Mouse (Mus musculus): ENCODE results near the gene Gm16485. TPM values are rescaled to one million over a fixed set of nuclear protein-coding genes. Genes with fewer than 3 reads are reported as not detected.

Gm16485 gene
- polyA plus RNA-seq, 1 experiment = 0.30 TPM

DNA sequence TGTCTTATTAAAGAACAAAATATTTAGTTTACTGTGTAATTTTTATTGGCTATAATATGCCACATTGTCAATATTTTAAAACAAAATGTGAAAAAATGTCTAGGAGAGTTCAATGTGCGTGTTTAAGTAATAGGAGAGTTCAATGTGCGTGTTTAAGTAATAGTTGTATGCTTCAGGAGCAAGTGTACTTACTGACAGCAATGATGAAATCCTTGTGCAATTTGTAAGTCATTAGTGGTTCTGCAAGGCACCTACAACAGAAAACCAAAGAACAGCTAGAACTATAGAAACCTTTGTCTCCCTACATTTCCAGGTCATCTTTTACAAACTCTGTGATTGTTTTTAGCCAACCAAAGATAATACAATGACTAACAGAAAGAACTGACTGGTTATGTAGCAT, 43.5 kb downstream of the Gm16485 start:
- TF ChIP-seq CTCF (IDR thresholded peaks at IDR 0.05; ENCODE audit: borderline replicate concordance, insufficient read depth, low read length) (no peak), POLR2A (IDR thresholded peaks at IDR 0.05; ENCODE audit: low read depth, low read length) (no peak)
- Histone ChIP-seq H3K27ac (ENCODE audit: insufficient read depth, low read length) (no peak overlapping the region), H3K4me3 (ENCODE audit: insufficient read depth, low read length) (no peak overlapping the region), H3K4me1 (ENCODE audit: control insufficient read depth, insufficient read depth, low read length) (no peaks in the 10 kb centered on the region)

Other genes with a start within 250 kb of the Gm16485 start
- gene Pgr, start 72.0 kb upstream of the Gm16485 start, polyA plus RNA-seq (2011; ENCODE audit: insufficient read length, low read depth, missing spikeins) = 0.28 and 0.46 TPM in 2 replicates